Mouse (Mus musculus): Measurements from ENCODE around the gene Gpr84.

Gene Gpr84

DNA sequence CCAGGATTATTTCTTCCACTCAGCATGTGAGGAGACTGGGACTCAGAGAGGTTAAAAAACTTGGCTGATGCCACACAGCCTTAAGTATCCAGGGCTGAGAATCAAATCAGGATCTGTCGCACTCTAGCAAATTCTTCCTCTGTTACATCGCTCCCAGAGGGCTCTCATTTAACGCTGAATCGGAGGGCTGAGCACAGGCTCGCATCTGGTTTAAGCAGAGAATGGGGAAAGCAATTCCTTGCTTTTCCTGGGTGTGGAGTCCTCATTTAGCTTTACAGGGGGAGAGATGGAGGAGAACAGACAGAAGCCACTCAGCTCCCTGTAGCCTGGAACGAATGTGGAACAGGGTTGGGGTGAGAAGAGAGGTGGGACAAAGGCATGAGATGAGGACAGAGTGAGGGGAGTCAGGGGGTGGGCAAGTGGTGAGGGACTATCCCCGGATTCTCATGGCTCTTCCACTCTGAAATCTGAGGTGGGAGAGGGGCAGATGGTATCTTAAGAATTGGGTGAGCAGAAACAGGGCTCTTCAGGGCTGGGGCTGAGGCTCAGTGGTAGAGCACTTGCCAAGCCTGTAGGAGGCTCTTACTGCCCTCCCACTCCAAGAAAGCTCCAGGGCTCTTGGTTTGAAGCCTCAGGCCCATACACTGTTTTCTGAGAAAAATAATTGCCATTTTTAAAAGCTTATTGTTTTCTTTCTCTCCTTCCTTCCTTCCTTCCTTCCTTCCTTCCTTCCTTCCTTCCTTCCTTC is 25.2 kb upstream of the Gpr84 start:
- in situ Hi-C loops (cut with MboI, MseI): no loop called here

DNA sequence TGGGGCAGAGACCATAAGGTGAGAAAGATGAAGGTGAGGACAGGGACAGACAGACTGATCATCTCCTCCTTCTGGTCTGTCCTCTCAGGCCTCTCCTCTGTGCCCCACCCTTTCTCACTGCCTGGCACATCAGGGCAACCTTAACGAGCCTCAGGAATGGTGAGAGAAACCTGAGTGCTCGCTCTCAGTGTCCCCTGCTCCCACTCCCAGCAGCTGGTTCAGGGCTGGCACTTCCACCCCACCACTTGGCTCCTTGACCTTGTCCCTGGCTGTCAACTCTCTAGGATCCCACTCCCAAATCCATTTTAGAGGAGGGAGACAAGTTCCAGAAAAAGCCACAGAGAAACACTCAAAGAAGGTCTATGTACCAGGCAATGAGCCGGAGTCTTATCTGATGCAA is 24.6 kb upstream of the Gpr84 start:
- in situ Hi-C loops (cut with MboI, MseI): no loop called here

- in situ Hi-C loops (cut with MboI, MseI): no loop called here
These were observed 23.8 kb upstream of the Gpr84 start for GRCm38 (mm10) chr15:103334194-103334593.

- in situ Hi-C loops (cut with MboI, MseI): no loop called here
These were observed 23.3 kb upstream of the Gpr84 start for GRCm38 (mm10) chr15:103333738-103334137.

- in situ Hi-C loops (cut with MboI, MseI): no loop called here
These were observed 22.7 kb upstream of the Gpr84 start for GRCm38 (mm10) chr15:103333081-103333615.

- in situ Hi-C loops (cut with MboI, MseI): loop anchor here (25.0 kb wide), 1 partner anchor 586 kb away; no protein-coding TSS in a partner anchor
These were observed 13.2 kb upstream of the Gpr84 start for GRCm38 (mm10) chr15:103323455-103324247.

- in situ Hi-C loops (cut with MboI, MseI): loop anchor here (25.0 kb wide), 1 partner anchor 586 kb away; no protein-coding TSS in a partner anchor
These were observed 12.7 kb upstream of the Gpr84 start for GRCm38 (mm10) chr15:103323070-103323454.

DNA sequence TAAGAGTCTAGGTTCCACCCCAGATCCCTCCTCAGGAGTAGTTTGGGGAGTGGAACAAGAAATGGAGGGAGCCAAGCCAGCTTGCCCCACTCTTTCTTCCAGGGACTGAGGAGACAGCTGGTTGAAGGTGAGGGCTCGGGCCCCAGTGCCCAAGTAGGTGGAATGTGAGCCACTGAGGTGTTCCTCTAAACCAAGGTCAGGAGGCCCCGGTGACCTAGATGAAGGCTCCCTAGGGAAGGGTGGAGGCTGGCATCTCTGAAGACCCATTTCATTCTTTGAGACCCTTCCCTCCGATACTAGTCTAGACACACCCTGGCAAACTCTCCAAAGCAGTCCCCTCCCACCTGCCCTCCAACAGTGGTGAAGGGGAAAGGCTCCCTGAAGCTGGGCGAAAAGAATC is 12.0 kb upstream of the Gpr84 start:
- in situ Hi-C loops (cut with MboI, MseI): loop anchor here (25.0 kb wide), 1 partner anchor 585 kb away; no protein-coding TSS in a partner anchor

- in situ Hi-C loops (cut with MboI, MseI): loop anchor here (25.0 kb wide), 1 partner anchor 584 kb away; no protein-coding TSS in a partner anchor
These were observed 10.7 kb upstream of the Gpr84 start for GRCm38 (mm10) chr15:103321076-103321475.

DNA sequence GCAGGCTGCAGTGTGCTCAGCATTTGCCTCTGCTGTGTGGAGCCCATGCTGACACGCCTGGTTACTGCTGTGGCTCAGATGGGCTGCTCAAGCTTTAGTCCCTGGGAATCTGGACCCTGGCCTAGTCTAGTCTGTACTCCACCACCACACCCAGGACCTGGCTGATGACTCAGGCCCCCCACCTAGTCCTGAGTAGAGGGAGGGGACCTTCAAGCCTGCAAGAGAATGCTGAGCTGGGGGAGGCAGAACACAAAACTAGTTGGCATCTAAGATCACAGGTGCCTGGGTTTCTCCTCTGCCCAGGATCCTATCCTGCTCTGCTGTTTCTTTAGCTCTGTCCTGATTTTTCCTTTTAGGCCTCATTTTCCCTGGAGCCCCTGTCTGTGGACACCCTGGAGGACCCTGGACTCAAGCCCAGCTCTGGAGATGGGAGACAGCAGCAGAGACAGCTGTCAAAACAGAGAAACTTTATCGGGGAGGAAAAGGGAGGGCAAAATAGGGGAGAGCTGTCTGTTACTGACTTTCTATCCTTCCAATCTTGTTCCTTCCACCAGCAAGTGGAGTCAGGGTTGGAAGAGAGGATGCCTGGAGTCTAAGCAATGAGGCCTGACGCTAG is 7.9 kb upstream of the Gpr84 start:
- in situ Hi-C loops (cut with MboI, MseI): loop anchor here (5.0 to 25.0 kb wide), 2 partner anchors 331 to 581 kb away; no protein-coding TSS in a partner anchor

DNA sequence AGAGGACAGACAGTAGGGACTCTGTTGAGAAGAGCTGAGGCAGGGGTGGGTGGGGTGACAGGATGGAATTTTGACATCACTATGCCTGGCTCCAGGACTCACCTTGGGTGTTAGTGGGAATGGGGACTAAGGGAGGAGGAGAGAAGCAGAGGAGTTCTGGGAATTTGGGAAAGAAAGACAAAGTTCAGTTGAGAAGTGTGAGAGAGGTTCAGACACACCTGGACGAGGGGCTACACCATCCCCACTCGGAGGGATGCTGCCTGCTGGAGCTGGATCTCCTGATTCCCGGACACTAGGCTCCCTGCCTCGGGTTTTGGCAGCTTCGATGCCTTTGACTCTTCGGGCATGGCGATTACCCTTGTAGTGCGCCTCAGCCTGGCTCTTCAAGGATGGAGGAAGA is 7.3 kb upstream of the Gpr84 start:
- in situ Hi-C loops (cut with MboI, MseI): loop anchor here (5.0 to 25.0 kb wide), 2 partner anchors 330 to 580 kb away; no protein-coding TSS in a partner anchor

DNA sequence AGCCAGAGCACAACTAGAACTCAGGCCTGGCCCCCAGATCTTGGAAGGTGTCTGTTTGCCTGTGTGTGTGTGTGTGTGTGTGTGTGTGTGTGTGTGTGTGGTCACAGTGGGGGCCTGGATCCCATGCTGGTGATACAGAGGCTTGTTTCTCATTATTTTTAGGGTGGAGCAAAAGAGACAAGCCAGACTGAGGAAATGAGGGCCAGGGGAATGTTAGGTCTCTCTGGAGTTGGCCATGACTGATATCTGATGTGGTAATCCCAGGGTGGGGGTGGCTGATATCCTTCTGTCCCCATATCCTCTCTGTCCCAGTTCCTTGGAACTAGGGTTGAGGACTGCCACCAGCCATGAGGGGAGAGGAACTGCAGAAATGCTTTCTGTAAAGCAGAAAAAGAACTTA is 6.7 kb upstream of the Gpr84 start:
- in situ Hi-C loops (cut with MboI, MseI): loop anchor here (5.0 to 25.0 kb wide), 2 partner anchors 330 to 580 kb away; no protein-coding TSS in a partner anchor

DNA sequence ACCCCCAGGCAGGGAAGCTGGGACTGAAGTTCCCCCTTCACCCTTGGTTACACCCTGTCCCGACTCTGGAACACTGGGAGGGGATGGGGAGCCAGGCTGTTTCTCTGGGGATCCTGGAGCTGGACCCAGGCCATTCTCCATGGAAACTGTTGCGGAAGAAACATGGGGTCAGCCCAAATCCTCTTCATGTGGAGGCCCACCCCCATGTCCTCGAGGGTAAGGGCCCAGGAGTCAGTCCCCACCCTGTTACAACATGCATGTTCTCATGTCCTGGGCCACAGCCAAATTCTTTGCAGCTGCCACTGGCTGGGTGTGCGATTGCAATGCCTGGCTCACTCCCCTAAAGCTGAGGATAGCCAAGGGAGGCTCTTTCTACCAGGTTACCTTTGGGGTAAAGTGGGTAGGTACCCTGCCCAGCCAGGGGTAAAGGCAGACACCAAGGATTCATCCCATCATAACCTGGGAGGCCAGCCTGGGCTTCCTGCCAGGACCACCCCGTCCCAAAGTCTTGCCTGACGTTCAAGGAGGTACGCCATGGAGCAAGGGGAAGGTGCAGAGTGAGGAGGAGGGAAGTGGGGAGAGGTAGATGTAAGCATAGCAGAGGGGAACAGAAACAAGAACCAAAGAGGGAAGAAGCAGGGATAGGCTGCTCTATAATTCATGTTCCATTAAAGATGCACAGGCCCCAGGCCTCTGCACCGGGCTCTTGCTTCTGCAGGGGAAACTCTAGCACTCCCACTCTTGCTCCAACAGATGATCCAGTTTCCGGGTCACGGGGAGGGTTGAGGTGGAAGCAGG is 5.8 kb upstream of the Gpr84 start:
- in situ Hi-C loops (cut with MboI, MseI): loop anchor here (5.0 to 25.0 kb wide), 2 partner anchors 329 to 579 kb away; no protein-coding TSS in a partner anchor

DNA sequence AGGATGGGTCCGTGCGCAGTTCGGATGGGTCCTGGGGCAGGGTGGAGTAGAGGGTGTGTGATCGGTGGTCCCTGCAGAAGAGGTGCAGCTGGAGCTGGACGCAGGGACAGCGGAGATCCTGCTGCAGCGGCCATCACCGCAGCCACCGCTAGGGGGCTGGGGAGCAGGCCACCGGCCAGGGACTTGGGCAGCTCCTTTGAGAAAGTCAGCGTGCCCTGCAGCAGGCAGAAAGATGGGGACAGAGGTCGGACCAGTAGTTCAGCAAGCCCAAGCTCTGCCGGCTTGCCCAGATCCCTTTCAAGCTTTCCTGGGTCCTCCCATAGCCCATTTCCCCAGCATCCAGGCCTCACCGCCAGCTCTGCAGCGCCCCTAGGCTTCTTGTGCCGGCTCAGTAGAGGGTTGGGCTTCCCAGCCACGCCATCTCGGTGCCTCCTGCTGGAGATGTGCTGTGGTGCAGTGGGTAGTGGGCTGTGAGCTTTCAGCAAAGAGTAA is 4.6 kb upstream of the Gpr84 start:
- in situ Hi-C loops (cut with MboI, MseI): loop anchor here (5.0 to 25.0 kb wide), 2 partner anchors 328 to 578 kb away; no protein-coding TSS in a partner anchor

DNA sequence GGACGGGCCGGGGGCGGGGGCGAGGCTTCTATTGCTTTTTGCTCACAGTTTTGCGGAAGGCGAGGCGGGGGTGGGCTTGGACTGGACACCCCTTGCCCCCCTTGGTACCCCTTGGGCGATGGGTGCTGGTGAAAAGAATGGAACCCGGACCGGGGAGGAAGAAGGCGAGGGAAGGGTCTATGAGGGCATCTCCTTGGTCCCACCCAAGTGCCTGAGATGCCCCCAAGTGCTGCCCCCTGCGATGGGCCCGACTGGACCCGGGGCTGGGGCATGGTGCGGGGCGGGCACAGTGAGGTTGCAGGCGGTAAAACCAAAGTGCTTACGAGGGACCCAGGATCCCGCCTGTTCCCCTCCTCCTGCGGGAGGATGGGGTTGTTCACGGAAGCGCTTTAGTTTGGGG is 3.8 kb upstream of the Gpr84 start:
- in situ Hi-C loops (cut with MboI, MseI): loop anchor here (5.0 to 25.0 kb wide), 2 partner anchors 62 to 577 kb away; no protein-coding TSS in a partner anchor

DNA sequence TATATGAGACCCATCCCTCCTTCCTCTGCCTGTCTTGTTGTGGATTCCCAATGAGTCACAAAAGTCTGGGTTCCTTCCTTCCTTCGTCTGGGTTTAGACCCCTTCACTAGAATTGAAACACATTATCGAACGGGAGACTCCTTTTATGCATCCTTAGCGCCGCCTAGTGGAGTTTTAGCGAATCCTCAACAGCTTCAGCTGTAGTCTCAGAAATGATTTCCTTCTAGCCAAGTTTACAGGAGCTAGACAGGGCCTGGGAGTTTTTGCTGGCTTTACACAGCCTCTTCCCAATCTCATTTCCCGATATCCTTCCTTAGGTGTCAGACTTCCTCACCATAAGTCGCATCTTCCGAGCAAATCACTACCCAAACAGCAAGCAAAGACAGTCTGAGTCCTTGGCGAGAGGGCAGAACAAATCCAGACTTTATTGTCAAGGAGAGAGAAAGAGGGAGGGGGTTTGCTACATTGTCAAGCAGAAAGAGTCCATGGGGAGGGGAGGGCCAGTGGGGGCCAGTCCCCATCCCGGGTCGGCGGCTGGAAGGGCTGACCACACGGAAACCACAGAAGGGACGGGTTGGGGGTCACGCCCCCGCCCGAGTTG is 3.2 kb upstream of the Gpr84 start:
- in situ Hi-C loops (cut with MboI, MseI): loop anchor here (5.0 to 25.0 kb wide), 2 partner anchors 61 to 576 kb away; no protein-coding TSS in a partner anchor

DNA sequence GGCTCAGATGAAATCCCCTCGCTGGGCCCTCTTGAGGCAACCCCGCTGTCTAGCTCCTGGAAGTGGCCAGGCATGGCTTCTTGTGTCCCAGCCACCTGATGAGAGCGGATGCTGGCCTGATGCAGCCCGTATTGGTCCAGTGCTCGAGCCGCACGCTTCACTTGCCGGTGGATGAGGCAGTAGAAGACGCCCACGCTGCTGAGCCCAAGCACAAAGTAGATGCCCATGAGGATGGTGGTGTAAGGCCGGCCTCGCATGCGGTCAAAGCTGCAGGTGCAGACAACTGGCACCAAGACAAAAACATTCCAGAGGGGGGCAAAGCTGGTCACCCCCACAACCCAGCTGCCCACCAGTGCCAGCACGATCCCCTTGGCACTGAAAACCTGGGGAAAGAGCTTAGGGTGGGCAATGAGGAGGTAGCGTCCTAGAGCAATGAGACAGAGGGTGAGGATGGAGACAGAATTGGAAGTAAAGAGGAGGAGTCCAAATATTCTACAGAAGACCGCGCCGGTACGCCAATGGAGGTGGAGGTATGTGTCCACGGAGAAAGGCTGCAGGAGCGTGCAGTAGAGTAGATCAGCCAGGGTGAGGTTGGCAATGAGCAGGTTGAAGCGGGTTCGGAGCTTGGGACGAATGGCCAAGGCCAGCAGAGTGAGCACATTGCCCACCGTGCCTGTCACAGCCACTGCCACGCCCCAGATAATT is 1.4 kb downstream of the Gpr84 start:
- in situ Hi-C loops (cut with MboI, MseI): loop anchor here (25.0 kb wide), 1 partner anchor 572 kb away; no protein-coding TSS in a partner anchor

GRCm38 (mm10) chr15:103308056-103308875 is 2.1 kb downstream of the Gpr84 start:
- in situ Hi-C loops (cut with MboI, MseI): loop anchor here (25.0 kb wide), 1 partner anchor 571 kb away; no protein-coding TSS in a partner anchor
